Mouse (Mus musculus): Measurements from ENCODE around the gene Mff. TPM values are rescaled to one million over a fixed set of nuclear protein-coding genes. Genes with fewer than 3 reads are reported as not detected.

Gene Mff
- polyA plus RNA-seq, 1 experiment from 2014 or later = 268 TPM

- no peaks in the 10 kb centered on the region for H3K4me1 ChIP-seq (replicated peaks; ENCODE audit: insufficient read depth, low read length)
- H3K9ac ChIP-seq (ENCODE audit: low read depth, low read length) = no peak overlapping the region
- no peaks in the 10 kb centered on the region for H3K36me3 ChIP-seq (ENCODE audit: insufficient read depth, low read length)
- no peak overlapping the region for H3K4me2 ChIP-seq (ENCODE audit: low read length)
- WGBS = 78% methylated on average over 6 of the region's 6 CpGs
- no peak for DNase-seq (ENCODE audit: low spot score)
- no peaks in the 10 kb centered on the region for H3K27me3 ChIP-seq (ENCODE audit: insufficient read depth, low read length)
- H3K9me3 ChIP-seq (replicated peaks; ENCODE audit: low read length) = no peaks in the 10 kb centered on the region
- no peak for ATAC-seq (replicated peaks; ENCODE audit: low FRiP score, low read depth)
- no peak overlapping the region for H3K4me3 ChIP-seq (replicated peaks; ENCODE audit: low read depth, low read length)
- no peak overlapping the region for H3K27ac ChIP-seq
- TF ChIP-seq CTCF (IDR thresholded peaks at IDR 0.05; ENCODE audit: low read depth) = no peak
These were observed 54.8 kb downstream of the Mff start for GRCm38 (mm10) chr1:82779388-82779966.

GRCm38 (mm10) chr1:82783559-82783958, 58.9 kb downstream of the Mff start:
- H3K4me2 ChIP-seq (ENCODE audit: low read length) = no peak overlapping the region
- ATAC-seq (replicated peaks; ENCODE audit: low FRiP score, low read depth) (no peak), DNase-seq (ENCODE audit: low spot score) (no peak)
- H3K4me3 ChIP-seq (replicated peaks; ENCODE audit: low read depth, low read length) = no peak overlapping the region
- H3K27me3 ChIP-seq (ENCODE audit: insufficient read depth, low read length) = no peaks in the 10 kb centered on the region
- H3K4me1 ChIP-seq (replicated peaks; ENCODE audit: insufficient read depth, low read length) = no peaks in the 10 kb centered on the region
- H3K27ac ChIP-seq = no peak overlapping the region
- 72% methylated on average over 3 of the region's 3 CpGs for WGBS
- no peaks in the 10 kb centered on the region for H3K9me3 ChIP-seq (replicated peaks; ENCODE audit: low read length)
- no peak overlapping the region for H3K9ac ChIP-seq (ENCODE audit: low read depth, low read length)
- no peaks in the 10 kb centered on the region for H3K36me3 ChIP-seq (ENCODE audit: insufficient read depth, low read length)
- TF ChIP-seq CTCF (IDR thresholded peaks at IDR 0.05; ENCODE audit: low read depth) = no peak

GRCm38 (mm10) chr1:82785546-82785945, 60.9 kb downstream of the Mff start:
- Histone ChIP-seq H3K4me1 (replicated peaks; ENCODE audit: insufficient read depth, low read length) (no peaks in the 10 kb centered on the region), H3K36me3 (ENCODE audit: insufficient read depth, low read length) (no peaks in the 10 kb centered on the region), H3K9ac (ENCODE audit: low read depth, low read length) (no peak overlapping the region), H3K27ac (no peak overlapping the region), H3K4me3 (replicated peaks; ENCODE audit: low read depth, low read length) (no peak overlapping the region), H3K4me2 (ENCODE audit: low read length) (no peak overlapping the region), H3K27me3 (ENCODE audit: insufficient read depth, low read length) (no peaks in the 10 kb centered on the region), H3K9me3 (replicated peaks; ENCODE audit: low read length) (no peaks in the 10 kb centered on the region)
- WGBS = 56% methylated on average over 6 of the region's 6 CpGs
- ATAC-seq (replicated peaks; ENCODE audit: low FRiP score, low read depth) = no peak
- no peak for TF ChIP-seq CTCF (IDR thresholded peaks at IDR 0.05; ENCODE audit: low read depth)
- no peak for DNase-seq (ENCODE audit: low spot score)

GRCm38 (mm10) chr1:82787414-82787813, 62.7 kb downstream of the Mff start:
- no peak overlapping the region for H3K4me2 ChIP-seq (ENCODE audit: low read length)
- no peaks in the 10 kb centered on the region for H3K9me3 ChIP-seq (replicated peaks; ENCODE audit: low read length)
- no peaks in the 10 kb centered on the region for H3K27me3 ChIP-seq (ENCODE audit: insufficient read depth, low read length)
- no peak overlapping the region for H3K9ac ChIP-seq (ENCODE audit: low read depth, low read length)
- H3K36me3 ChIP-seq (ENCODE audit: insufficient read depth, low read length) = no peaks in the 10 kb centered on the region
- H3K4me1 ChIP-seq (replicated peaks; ENCODE audit: insufficient read depth, low read length) = no peaks in the 10 kb centered on the region
- WGBS = 6% methylated on average over 2 of the region's 2 CpGs
- peak; percentile 95 for DNase-seq (ENCODE audit: low spot score)
- ATAC-seq (replicated peaks; ENCODE audit: low FRiP score, low read depth) = peak; percentile 77
- no peak overlapping the region for H3K27ac ChIP-seq
- peak; percentile 91 for TF ChIP-seq CTCF (IDR thresholded peaks at IDR 0.05; ENCODE audit: low read depth)
- H3K4me3 ChIP-seq (replicated peaks; ENCODE audit: low read depth, low read length) = no peak overlapping the region

- Histone ChIP-seq H3K36me3 (ENCODE audit: insufficient read depth, low read length) (no peaks in the 10 kb centered on the region), H3K27ac (no peak overlapping the region), H3K4me3 (replicated peaks; ENCODE audit: low read depth, low read length) (no peak overlapping the region), H3K4me2 (ENCODE audit: low read length) (no peak overlapping the region), H3K4me1 (replicated peaks; ENCODE audit: insufficient read depth, low read length) (no peaks in the 10 kb centered on the region), H3K9me3 (replicated peaks; ENCODE audit: low read length) (no peaks in the 10 kb centered on the region), H3K27me3 (ENCODE audit: insufficient read depth, low read length) (no peaks in the 10 kb centered on the region), H3K9ac (ENCODE audit: low read depth, low read length) (no peak overlapping the region)
- no peak for ATAC-seq (replicated peaks; ENCODE audit: low FRiP score, low read depth)
- no peak for TF ChIP-seq CTCF (IDR thresholded peaks at IDR 0.05; ENCODE audit: low read depth)
- 72% methylated on average over 7 of the region's 7 CpGs for WGBS
- DNase-seq (ENCODE audit: low spot score) = no peak
These were observed 63.4 kb downstream of the Mff start for GRCm38 (mm10) chr1:82788070-82788469.

- no peak overlapping the region for H3K9ac ChIP-seq (ENCODE audit: low read depth, low read length)
- no peak overlapping the region for H3K4me2 ChIP-seq (ENCODE audit: low read length)
- 89% methylated on average over 11 of the region's 11 CpGs for WGBS
- no peak for TF ChIP-seq CTCF (IDR thresholded peaks at IDR 0.05; ENCODE audit: low read depth)
- DNase-seq (ENCODE audit: low spot score) = no peak
- H3K27ac ChIP-seq = no peak overlapping the region
- no peaks in the 10 kb centered on the region for H3K27me3 ChIP-seq (ENCODE audit: insufficient read depth, low read length)
- ATAC-seq (replicated peaks; ENCODE audit: low FRiP score, low read depth) = no peak
- H3K4me1 ChIP-seq (replicated peaks; ENCODE audit: insufficient read depth, low read length) = no peaks in the 10 kb centered on the region
- H3K4me3 ChIP-seq (replicated peaks; ENCODE audit: low read depth, low read length) = no peak overlapping the region
- no peaks in the 10 kb centered on the region for H3K9me3 ChIP-seq (replicated peaks; ENCODE audit: low read length)
- H3K36me3 ChIP-seq (ENCODE audit: insufficient read depth, low read length) = no peaks in the 10 kb centered on the region
These were observed 66.4 kb downstream of the Mff start for GRCm38 (mm10) chr1:82791105-82791504.

- no peak for ATAC-seq (replicated peaks; ENCODE audit: low FRiP score, low read depth)
- Histone ChIP-seq H3K36me3 (ENCODE audit: insufficient read depth, low read length) (no peaks in the 10 kb centered on the region), H3K27ac (no peak overlapping the region), H3K4me1 (replicated peaks; ENCODE audit: insufficient read depth, low read length) (no peaks in the 10 kb centered on the region), H3K27me3 (ENCODE audit: insufficient read depth, low read length) (no peaks in the 10 kb centered on the region), H3K9ac (ENCODE audit: low read depth, low read length) (no peak overlapping the region), H3K4me2 (ENCODE audit: low read length) (no peak overlapping the region), H3K9me3 (replicated peaks; ENCODE audit: low read length) (no peaks in the 10 kb centered on the region), H3K4me3 (replicated peaks; ENCODE audit: low read depth, low read length) (no peak overlapping the region)
- no peak for TF ChIP-seq CTCF (IDR thresholded peaks at IDR 0.05; ENCODE audit: low read depth)
- WGBS = 88% methylated on average over 6 of the region's 6 CpGs
- no peak for DNase-seq (ENCODE audit: low spot score)
These were observed 67.5 kb downstream of the Mff start for GRCm38 (mm10) chr1:82792238-82792637.

Data from kidney, postnatal 0 days (tissue).